Mouse (Mus musculus): ENCODE data around the gene Hsd17b13. TPM values are rescaled to one million over a fixed set of nuclear protein-coding genes. Genes with fewer than 3 reads are reported as not detected.

The Hsd17b13 gene
- polyA plus RNA-seq, 1 experiment = not detected

DNA sequence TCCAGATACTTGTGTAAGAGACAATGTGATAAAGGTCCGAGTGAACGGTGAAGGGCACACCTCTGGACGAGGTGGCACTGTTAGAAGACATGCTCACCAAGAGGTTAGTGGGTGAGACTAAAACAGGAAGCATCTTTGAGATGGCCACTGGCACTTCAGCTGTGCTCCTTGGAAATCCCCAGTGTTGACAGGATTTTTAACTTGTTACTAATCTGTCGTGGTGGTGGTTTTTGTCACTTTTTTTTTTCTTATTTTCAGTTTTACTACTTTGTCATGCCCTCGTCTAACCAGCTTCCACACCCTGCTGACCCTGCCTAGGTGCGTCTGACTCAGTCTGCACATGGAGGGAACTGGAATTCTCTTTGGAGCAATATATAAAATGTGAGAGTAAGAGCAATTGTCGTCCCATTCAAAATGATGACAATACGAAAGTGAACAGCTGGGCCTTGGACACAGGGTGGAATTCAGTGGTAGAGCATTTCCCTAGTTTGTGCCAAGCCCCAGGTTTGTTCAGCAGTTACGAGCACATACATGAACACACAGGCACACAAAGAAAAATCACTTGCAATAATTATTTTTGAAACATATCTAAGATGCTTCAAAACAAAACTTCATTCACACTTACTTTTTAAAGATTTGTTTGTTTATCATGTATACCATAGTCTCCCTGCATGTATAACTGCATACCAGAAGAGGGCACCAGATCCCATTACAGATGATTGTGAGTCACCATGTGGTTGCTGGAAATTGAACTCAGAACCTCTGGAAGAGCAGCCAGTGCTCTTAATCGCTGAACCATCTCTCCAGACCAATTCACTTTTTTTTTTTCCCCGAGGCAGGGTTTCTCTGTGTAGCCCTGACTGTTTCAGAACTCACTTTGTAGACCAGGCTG lies 62.6 kb downstream of the Hsd17b13 start:
- TF ChIP-seq GATA1 (IDR thresholded peaks at IDR 0.05; ENCODE audit: borderline replicate concordance, low read length) = no peak
- H3K27me3 ChIP-seq (replicated peaks) = peaks cover 20% of the 10 kb centered on the region

DNA sequence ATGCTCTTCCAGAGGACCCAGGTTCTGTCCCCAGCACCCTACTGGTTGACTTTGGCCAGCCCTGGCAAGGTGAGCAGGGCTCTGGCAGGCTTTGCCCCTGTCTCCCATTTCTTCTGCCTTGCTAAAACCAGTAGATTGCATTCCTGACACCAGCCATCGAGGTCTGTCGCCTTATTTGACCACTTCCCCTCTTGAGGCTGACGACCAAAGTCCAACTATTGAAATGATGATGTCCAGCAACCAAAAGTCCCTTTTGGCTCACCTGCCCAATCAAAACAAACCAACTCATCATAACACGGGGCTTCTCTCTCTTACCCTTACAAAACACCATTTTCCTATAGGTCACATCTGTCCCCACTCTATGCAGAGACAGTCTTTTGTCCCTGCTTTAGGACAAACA lies 64.1 kb downstream of the Hsd17b13 start:
- H3K4me1 ChIP-seq = peaks cover 33% of the 10 kb centered on the region
- H3K36me3 ChIP-seq (replicated peaks; ENCODE audit: low read length) = no peaks in the 10 kb centered on the region
- no peak overlapping the region for H3K4me3 ChIP-seq (replicated peaks)
- H3K27me3 ChIP-seq (replicated peaks) = peaks cover 24% of the 10 kb centered on the region
- no peak for TF ChIP-seq FLI1 (IDR thresholded peaks at IDR 0.05; ENCODE audit: low read length)
- TF ChIP-seq GATA1 (IDR thresholded peaks at IDR 0.05; ENCODE audit: borderline replicate concordance, low read length) = no peak
- no peaks in the 10 kb centered on the region for H3K9me3 ChIP-seq

More for the DNA sequence above, 62.6 kb downstream of the Hsd17b13 start:
- Histone ChIP-seq H3K9me3 (no peaks in the 10 kb centered on the region), H3K36me3 (replicated peaks; ENCODE audit: low read length) (no peaks in the 10 kb centered on the region), H3K4me3 (replicated peaks) (no peak overlapping the region), H3K4me1 (peaks cover 29% of the 10 kb centered on the region)

GRCm38 (mm10) chr5:103911555-103911954 lies 65.7 kb downstream of the Hsd17b13 start:
- Histone ChIP-seq H3K4me3 (replicated peaks) (peak overlapping the region; percentile 92), H3K9me3 (no peaks in the 10 kb centered on the region), H3K4me1 (peaks cover 33% of the 10 kb centered on the region), H3K36me3 (replicated peaks; ENCODE audit: low read length) (no peaks in the 10 kb centered on the region), H3K27me3 (replicated peaks) (peaks cover 21% of the 10 kb centered on the region)
- no peak for TF ChIP-seq FLI1 (IDR thresholded peaks at IDR 0.05; ENCODE audit: low read length)
- TF ChIP-seq GATA1 (IDR thresholded peaks at IDR 0.05; ENCODE audit: borderline replicate concordance, low read length) = no peak

GRCm38 (mm10) chr5:103910748-103911409 lies 66.3 kb downstream of the Hsd17b13 start, which contains the start of gene Klhl8:
Gene Klhl8 (minus strand): TSS chr5:103911259.
- H3K4me3 ChIP-seq (replicated peaks) = peak within 1 kb of the TSS; percentile 92
- peaks cover 21% of the 10 kb centered on the region for H3K27me3 ChIP-seq (replicated peaks)
- TF ChIP-seq GATA1 (IDR thresholded peaks at IDR 0.05; ENCODE audit: borderline replicate concordance, low read length) = no peak
- no peak for TF ChIP-seq FLI1 (IDR thresholded peaks at IDR 0.05; ENCODE audit: low read length)
- no peaks in the 10 kb centered on the region for H3K9me3 ChIP-seq
- H3K4me1 ChIP-seq = peaks cover 33% of the 10 kb centered on the region
- no peaks in the 10 kb centered on the region for H3K36me3 ChIP-seq (replicated peaks; ENCODE audit: low read length)

- H3K36me3 ChIP-seq (replicated peaks; ENCODE audit: low read length) = no peaks in the 10 kb centered on the region
Measured at GRCm38 (mm10) chr5:103910156-103910555, 67.1 kb downstream of the Hsd17b13 start.

DNA sequence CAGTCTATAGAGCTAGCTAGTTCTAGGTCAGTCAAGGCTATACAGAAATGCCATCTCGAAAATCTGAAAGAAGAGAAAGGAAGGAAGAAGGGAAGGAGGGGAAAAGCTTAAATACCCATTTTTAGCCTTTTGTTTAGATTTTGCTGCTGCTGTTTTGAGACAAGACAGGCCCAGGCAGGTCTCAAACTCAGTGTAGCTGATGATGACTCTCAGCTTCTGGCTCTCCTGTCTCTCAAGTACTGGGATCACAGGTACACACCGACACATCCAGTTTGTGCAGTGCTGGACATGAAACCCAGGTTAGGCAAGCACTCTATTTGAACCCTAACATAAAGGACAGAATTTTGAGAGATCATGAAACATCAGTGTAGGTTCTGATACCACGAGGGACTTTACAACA lies 67.7 kb downstream of the Hsd17b13 start:
- Histone ChIP-seq H3K27me3 (replicated peaks) (peaks cover 21% of the 10 kb centered on the region), H3K9me3 (no peaks in the 10 kb centered on the region), H3K4me1 (peaks cover 34% of the 10 kb centered on the region), H3K4me3 (replicated peaks) (no peak overlapping the region), H3K36me3 (replicated peaks; ENCODE audit: low read length) (no peaks in the 10 kb centered on the region)
- TF ChIP-seq FLI1 (IDR thresholded peaks at IDR 0.05; ENCODE audit: low read length) (no peak), GATA1 (IDR thresholded peaks at IDR 0.05; ENCODE audit: borderline replicate concordance, low read length) (no peak)

More at GRCm38 (mm10) chr5:103910156-103910555, 67.1 kb downstream of the Hsd17b13 start:
- H3K4me3 ChIP-seq (replicated peaks) = peak overlapping the region; percentile 92
- TF ChIP-seq GATA1 (IDR thresholded peaks at IDR 0.05; ENCODE audit: borderline replicate concordance, low read length) (no peak), FLI1 (IDR thresholded peaks at IDR 0.05; ENCODE audit: low read length) (no peak)
- H3K9me3 ChIP-seq = no peaks in the 10 kb centered on the region
- H3K4me1 ChIP-seq = peaks cover 37% of the 10 kb centered on the region
- peaks cover 21% of the 10 kb centered on the region for H3K27me3 ChIP-seq (replicated peaks)

- Histone ChIP-seq H3K4me1 (peaks cover 30% of the 10 kb centered on the region), H3K36me3 (replicated peaks; ENCODE audit: low read length) (no peaks in the 10 kb centered on the region), H3K4me3 (replicated peaks) (no peak overlapping the region), H3K27me3 (replicated peaks) (peaks cover 21% of the 10 kb centered on the region), H3K9me3 (no peaks in the 10 kb centered on the region)
- TF ChIP-seq FLI1 (IDR thresholded peaks at IDR 0.05; ENCODE audit: low read length) = no peak
- TF ChIP-seq GATA1 (IDR thresholded peaks at IDR 0.05; ENCODE audit: borderline replicate concordance, low read length) = no peak
Measured at GRCm38 (mm10) chr5:103908851-103909250, 68.4 kb downstream of the Hsd17b13 start.

- peaks cover 25% of the 10 kb centered on the region for H3K4me1 ChIP-seq
- H3K9me3 ChIP-seq = no peaks in the 10 kb centered on the region
- no peak overlapping the region for H3K4me3 ChIP-seq (replicated peaks)
- peaks cover 19% of the 10 kb centered on the region for H3K27me3 ChIP-seq (replicated peaks)
- TF ChIP-seq FLI1 (IDR thresholded peaks at IDR 0.05; ENCODE audit: low read length) = no peak
- TF ChIP-seq GATA1 (IDR thresholded peaks at IDR 0.05; ENCODE audit: borderline replicate concordance, low read length) = no peak
- no peaks in the 10 kb centered on the region for H3K36me3 ChIP-seq (replicated peaks; ENCODE audit: low read length)
Measured at GRCm38 (mm10) chr5:103907844-103908243, 69.4 kb downstream of the Hsd17b13 start.

GRCm38 (mm10) chr5:103906173-103906572 lies 71.0 kb downstream of the Hsd17b13 start:
- Histone ChIP-seq H3K36me3 (replicated peaks; ENCODE audit: low read length) (no peaks in the 10 kb centered on the region), H3K9me3 (no peaks in the 10 kb centered on the region), H3K4me3 (replicated peaks) (no peak overlapping the region), H3K27me3 (replicated peaks) (peaks cover 16% of the 10 kb centered on the region), H3K4me1 (peaks cover 19% of the 10 kb centered on the region)
- no peak for TF ChIP-seq FLI1 (IDR thresholded peaks at IDR 0.05; ENCODE audit: low read length)
- no peak for TF ChIP-seq GATA1 (IDR thresholded peaks at IDR 0.05; ENCODE audit: borderline replicate concordance, low read length)

Other genes starting within 250 kb of the Hsd17b13 start
- gene Klhl8, start 66.2 kb downstream of the Hsd17b13 start, polyA plus RNA-seq (2012; ENCODE audit: insufficient read depth, low replicate concordance) = not detected in 2 replicates
- 0.63 TPM in 1 of 2 replicates, not detected in the other for gene Hsd17b11, start 44.5 kb upstream of the Hsd17b13 start, polyA plus RNA-seq (2012; ENCODE audit: insufficient read depth, low replicate concordance)
- 101 and 144 TPM in 2 replicates for gene Nudt9, start 68.9 kb upstream of the Hsd17b13 start, polyA plus RNA-seq (2012; ENCODE audit: insufficient read depth, low replicate concordance)
- not detected in 2 replicates for gene Gm17660, start 100.2 kb upstream of the Hsd17b13 start, polyA plus RNA-seq (2012; ENCODE audit: insufficient read depth, low replicate concordance)
- not detected in 2 replicates for gene Sparcl1, start 136.3 kb upstream of the Hsd17b13 start, polyA plus RNA-seq (2012; ENCODE audit: insufficient read depth, low replicate concordance)
- not detected in 2 replicates for gene Dspp, start 193.3 kb upstream of the Hsd17b13 start, polyA plus RNA-seq (2012; ENCODE audit: insufficient read depth, low replicate concordance)
- gene Dmp1, start 225.2 kb upstream of the Hsd17b13 start, polyA plus RNA-seq (2012; ENCODE audit: insufficient read depth, low replicate concordance) = not detected in 2 replicates

Measured in megakaryocyte, embryonic 14.5 days (primary cell).